Mouse (Mus musculus) CD4-positive, CD25-positive, alpha-beta regulatory T cell, adult 4 months (primary cell): ENCODE results near the gene Rnf157. TPM values are rescaled to one million over a fixed set of nuclear protein-coding genes. Genes with fewer than 3 reads are reported as not detected.

ENCODE experiments used
- ATAC-seq: one replicate; pipeline ENCODE4 v1.8.0; 2017
- polyA plus RNA-seq, 2 experiments: library from polyadenylated mRNA; unstranded; fragments of 100-300 nt; shearing (Covaris generic); gene quantifications; one replicate each; pipeline ENCODE4 v1.2.1; 2017

The Rnf157 gene
- 1 to 10 TPM; 8.4 to 8.8 TPM for polyA plus RNA-seq

DNA sequence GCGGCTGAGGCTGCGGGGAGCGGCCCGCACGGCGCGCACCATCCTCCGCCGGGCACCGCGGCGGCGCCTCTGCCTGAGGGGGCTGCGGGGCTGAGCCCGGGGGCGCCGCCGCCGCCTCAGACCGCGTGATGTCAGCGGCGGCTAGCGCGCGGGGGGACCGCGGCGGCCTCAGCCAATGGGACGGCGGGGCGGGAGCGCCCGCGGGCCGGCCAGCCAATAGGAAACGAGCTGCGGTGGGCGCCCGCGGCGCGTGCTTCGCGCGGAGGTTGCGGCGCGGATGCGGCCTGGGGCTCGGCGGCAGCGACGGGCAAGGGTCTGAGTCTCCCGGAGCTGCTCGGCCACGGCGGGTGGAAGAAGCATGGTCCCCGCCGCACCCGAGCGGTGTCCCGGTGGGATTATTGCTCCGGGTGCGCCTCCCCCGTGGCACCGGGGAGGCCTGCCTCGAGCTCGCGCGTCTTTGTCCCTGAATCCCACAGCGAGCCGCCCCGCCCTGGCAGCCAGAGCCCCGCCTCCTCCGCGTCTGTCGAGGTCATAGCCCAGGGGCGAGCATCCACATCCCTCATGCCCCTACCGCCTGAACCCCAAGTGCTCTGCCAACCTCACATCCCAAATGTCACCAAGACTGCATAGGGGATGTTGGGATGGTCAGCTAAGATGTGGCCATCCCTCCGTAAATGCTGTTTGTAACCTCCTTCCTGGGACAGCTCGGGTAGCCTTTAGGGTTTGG lies at the start of gene Rnf157:
TSS of gene Rnf157 (minus strand) at position 129 of the 727 bp plus-strand sequence.
- ATAC-seq, result peak; percentile 68

DNA sequence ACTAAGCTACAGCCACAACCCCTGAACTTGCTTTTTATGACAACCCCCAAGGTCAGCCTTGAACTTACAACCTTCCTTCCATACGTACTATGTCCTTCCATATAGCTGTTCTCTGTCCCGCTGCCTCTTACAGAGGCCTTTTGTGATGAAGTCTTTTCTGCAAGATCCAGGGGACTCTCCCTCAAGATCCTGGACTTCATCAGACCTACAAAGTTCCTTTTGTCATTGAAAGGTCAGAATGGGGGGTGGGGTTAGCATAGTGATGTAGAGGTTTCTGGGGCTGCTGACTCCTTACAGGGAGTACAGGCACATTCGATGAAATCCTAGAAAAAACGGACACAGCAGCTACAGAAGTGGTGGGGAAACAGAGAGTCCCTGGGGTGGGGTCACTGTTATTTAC lies 47.0 kb upstream of the Rnf157 start:
- ATAC-seq, result no peak

GRCm38 (mm10) chr11:116456234-116456633 lies 43.4 kb upstream of the Rnf157 start:
- ATAC-seq, result no peak

DNA sequence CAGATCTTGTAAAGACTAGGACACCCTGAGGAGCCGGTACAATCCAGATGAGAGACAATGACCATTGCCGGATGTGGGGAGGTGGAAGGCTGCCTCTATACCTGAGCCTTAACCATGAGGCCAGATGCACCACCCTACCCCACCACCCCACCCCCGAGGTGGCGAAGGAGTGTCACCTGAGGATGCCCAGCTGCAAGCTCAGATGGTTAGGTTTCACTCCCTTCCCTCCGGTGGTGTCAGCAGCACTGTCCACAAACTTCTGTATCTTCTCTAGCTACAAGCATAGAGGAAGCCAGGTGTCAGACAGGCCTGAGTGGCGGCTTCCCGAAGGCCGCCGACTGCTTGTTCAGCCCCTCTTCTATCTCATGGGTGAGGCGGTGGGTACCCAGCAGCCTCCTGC lies 41.1 kb upstream of the Rnf157 start:
- no peak for ATAC-seq

GRCm38 (mm10) chr11:116449341-116449740 lies 36.5 kb upstream of the Rnf157 start:
- no peak for ATAC-seq

DNA sequence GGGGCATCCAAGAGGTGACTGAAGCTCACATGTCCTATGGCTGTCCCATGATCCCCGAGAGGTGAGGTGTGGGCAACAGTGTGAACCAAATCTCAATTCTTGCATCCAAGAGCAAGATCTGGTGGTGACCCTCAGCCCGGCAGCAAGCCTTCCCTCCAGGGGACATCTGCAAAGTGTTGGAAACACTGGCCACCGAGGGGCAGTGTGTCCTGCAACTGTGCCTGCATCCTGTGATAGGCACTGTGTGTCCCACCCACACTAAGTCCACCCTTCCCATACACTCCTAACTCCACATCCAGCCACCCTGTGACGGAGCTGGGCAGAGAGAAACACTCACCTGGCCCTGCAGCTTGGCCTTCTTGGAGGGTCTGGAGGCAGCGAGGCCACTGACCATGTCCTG lies 35.0 kb upstream of the Rnf157 start:
- no peak for ATAC-seq

DNA sequence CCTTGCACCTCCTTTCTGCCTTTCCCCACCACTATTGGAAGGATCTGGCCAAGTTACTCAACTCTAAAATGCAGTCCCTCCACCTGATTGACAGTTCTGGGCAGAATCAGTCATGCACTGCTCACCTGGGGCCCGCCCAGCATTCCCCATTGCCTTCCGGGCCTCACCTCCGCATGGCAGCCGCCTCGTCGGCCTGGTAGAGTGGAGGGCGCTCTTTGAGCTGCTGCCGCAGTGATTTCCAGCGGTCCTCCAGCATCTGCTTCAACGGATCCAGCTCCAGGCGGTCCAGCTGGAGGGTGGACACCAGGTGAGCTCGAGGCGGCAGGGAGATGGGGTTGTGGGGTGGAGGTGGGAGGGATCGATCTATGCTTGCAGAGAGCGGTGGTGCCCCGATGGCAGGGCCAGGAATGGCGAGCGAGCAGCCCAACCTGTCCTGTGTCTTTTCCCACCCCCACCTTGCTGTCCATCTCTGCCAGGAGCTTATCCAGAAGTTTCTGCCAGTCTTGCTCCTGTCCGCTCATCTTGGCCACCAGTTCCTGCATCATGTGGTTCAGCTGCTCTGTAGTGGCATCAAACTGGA lies 33.6 kb upstream of the Rnf157 start:
- ATAC-seq, result peak; percentile 17

- ATAC-seq, result peak; percentile 80
These were observed 32.9 kb upstream of the Rnf157 start for GRCm38 (mm10) chr11:116445596-116446307.

DNA sequence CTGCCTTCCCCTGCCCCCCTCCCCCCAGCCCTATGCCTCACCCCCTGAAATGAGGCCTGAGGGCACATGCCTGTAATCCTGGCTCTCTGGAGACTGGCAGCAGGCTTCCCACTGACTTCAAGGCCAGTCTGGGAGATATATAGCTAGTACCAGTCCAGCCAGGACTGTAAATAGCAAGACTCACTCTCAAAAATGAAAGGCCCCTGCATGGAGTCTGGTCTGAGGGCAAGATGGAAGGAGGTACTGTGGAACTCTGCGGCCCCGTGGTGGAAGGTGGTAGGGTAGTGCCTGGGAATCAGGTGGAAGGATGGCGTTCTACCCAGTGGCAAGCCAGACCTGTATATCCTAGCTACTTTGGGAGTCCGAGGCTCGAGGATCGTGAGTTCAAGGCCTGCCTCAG lies 31.1 kb upstream of the Rnf157 start:
- ATAC-seq, result no peak

GRCm38 (mm10) chr11:116443311-116443710 lies 30.5 kb upstream of the Rnf157 start:
- ATAC-seq, result no peak

DNA sequence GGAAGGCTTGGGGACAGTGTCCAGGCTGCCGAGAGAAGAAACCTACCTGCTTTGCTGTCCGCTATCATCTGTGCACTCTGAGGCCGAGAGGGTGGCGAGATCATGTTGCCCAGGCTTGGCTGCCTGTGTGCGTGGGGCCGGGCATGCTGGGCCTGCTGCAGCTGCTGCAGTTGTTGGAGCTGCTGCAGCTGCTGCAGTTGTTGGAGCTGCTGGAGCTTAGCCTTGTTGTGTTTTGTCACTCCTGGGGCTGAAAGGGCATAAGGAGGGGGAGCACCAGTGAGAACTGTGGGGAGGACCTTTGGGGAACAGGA lies 30.0 kb upstream of the Rnf157 start:
- ATAC-seq, result no peak

GRCm38 (mm10) chr11:116442129-116442866 lies 29.5 kb upstream of the Rnf157 start:
- no peak for ATAC-seq

- ATAC-seq, result no peak
These were observed 27.7 kb upstream of the Rnf157 start for GRCm38 (mm10) chr11:116440408-116441068.

- ATAC-seq, result peak; percentile 44
These were observed 26.7 kb upstream of the Rnf157 start for GRCm38 (mm10) chr11:116439269-116440240.

DNA sequence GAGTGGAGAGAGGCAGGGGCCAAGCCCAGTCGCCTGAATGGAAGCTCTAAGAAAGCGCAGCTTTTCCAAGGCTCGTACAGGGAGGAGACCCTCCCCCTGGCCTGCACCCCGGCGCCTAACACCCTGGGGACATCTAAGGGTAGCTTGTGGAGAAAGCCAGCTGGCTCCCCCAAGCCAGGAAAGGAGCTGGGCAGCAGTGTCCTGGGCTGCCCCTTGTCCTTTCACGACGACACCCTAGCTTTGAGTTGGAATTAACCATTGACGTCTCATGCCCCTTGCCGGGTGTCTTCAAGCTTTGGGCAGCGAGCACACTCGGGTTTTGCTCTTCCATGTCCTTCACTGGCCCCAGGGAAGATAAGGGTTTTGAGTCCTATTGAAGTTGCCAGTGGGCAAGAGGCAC lies 24.7 kb upstream of the Rnf157 start:
- no peak for ATAC-seq

DNA sequence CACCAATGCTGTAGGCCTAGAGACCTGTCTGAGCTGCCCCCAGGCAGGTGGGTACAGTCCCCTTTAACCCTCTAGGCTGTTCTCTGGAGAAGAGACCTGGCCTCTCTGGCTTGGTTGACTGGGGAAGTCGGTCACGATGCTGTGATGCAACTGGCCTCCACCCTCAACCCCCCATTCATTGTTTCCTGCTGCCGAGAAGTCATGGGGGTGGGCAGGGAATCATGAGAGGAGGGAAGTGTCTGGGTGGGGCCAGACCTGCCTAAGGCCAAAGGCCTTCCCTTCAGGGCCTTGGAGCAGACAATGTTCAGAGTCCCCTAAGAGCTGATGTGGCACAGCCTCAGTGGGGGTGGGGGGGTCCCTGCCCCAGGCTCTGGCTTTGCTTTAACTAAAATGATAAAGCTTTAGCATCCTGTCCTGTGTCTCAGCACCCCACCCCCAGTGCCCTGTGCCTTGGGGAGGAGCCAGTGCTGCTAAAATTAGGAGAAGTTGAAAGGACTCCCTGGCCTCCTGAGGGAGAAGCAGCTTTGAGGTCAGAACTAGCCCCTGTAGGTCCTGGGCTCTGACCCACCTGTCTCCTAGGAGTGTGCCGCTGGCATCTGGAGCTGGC lies 24.0 kb upstream of the Rnf157 start:
- ATAC-seq, result no peak

GRCm38 (mm10) chr11:116435992-116436724 lies 23.3 kb upstream of the Rnf157 start:
- ATAC-seq, result no peak

DNA sequence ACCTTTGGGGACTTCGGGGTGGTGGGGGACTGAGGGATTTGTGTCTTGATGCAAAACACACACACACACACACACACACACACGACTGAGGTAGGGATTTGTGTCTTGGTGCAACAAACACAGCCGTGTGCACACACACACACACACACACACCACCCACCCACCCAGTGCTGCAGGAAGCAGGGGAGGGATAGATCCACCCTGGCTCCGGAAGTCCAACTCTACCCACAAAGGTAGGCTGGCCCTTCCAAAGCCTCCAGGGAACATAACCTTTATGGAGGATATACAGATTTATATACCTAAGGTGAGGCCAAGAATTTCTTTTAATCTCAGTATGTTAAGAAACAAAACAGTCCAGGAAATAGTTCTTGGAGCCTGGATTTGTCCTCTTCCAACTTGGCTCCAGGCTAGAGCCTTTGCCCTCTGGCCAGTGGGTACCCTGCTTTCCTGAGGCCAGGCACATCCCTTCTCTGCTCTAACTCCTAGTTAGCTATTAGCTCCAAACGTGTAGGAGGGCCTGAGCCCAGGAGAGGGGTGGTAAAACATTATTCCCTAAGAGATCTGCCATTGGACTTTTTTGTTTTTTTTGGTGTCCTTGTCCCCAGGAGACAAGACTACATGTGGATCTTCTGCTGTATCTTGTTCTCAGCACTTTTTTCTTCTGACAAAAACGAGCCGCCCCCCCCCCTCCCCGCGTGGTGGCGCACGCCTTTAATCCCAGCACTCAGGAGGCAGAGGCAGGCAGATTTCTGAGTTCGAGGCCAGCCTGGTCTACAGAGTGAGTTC lies 22.3 kb upstream of the Rnf157 start:
- ATAC-seq, result no peak

DNA sequence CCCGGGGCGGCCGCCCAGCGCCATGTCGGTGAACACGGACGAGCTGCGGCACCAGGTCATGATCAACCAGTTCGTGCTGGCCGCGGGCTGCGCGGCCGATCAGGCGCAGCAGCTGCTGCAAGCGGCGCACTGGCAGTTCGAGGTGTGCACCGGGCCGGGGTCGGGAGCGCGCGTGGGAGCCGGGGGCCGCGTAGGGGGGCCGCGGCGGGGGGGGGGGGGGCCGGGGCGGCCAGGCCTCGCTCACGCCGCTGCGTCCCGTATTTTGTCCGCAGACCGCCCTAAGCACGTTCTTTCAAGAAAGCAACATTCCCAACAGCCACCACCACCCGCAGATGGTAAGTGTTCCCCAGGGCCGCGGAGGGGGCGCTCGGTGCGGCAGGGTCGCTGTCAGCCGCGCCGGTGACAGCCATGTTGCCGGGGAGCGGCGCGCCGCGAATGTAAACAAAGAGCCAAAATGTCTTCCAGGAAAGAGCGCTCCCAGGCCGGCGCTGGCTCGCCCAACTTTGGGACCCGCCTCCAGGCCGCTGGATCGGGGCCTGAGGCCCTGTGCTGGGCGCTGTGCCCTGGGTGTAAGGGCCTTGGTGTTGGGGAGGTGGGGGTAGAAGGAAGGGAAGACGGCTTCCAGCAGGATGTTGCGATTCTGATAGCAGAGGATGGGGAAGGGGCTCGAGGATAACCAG lies 21.6 kb upstream of the Rnf157 start:
- no peak for ATAC-seq
